Mouse (Mus musculus): Measurements from ENCODE around the gene Eng.

DNA sequence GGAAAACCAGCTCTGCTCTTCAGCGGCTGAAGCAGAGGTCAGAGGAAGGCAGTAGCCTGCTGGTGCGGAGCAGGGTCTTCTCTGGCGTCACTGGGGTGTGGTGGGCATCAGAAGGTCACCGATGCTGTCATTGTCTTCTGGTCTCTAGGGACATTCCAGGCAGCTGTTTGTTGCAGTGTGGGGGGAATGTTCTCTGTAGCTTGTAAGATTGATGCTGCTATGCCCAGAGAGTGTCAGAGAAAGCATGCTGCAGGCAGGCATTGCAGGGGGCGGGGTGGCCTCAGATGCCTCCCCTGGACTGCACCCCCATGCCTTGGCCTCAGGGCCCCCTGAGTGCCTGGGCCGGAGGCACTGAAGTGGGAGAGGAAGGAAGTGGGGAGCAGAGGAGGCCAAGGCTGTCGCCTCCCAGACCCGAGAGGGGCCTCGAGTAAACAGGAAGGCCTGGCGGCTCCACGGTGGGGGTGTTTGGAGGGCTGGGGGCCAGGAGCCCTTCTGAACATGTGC lies 8.6 kb upstream of the Eng start:
- TF ChIP-seq POLR2A (IDR thresholded peaks at IDR 0.05; ENCODE audit: borderline replicate concordance, extremely low read depth, low read depth, low read length) (no peak), CTCF (IDR thresholded peaks at IDR 0.05; ENCODE audit: insufficient read depth, low read length) (no peak)
